Mouse (Mus musculus) MEL (cell line): ENCODE measurements around the gene Myo3b.

Experiments used
- CTCF ChIP-seq, 3 experiments: IDR thresholded peaks in 2 of 3; conservative IDR thresholded peaks in 1 of 3; 2 replicates each; pipeline ENCODE4 v1.5.1; 2011 to 2012; ENCODE audit warnings: low read length in 3 of 3, low read depth in 2 of 3, mild to moderate bottlenecking in 2 of 3, improper control_type of control experiment in 1 of 3, inconsistent platforms in 1 of 3, mixed read lengths in 1 of 3, moderate library complexity in 1 of 3; ENCODE audit not compliant: control insufficient read depth in 1 of 3, insufficient read depth in 1 of 3, poor library complexity in 1 of 3, severe bottlenecking in 1 of 3
- ETS1 ChIP-seq: IDR thresholded peaks from 2 replicates; pipeline ENCODE4 v1.6.1; 2012; ENCODE audit warnings: low read depth, mild to moderate bottlenecking, inconsistent platforms, low read length, improper control_type of control experiment, moderate library complexity
- GATA1 ChIP-seq: IDR thresholded peaks from 2 replicates; pipeline ENCODE4 v1.6.1; 2011; ENCODE audit warnings: low read depth, low read length, improper control_type of control experiment
- KAT2A ChIP-seq: conservative IDR thresholded peaks from 2 replicates; pipeline ENCODE4 v1.6.1; 2012; ENCODE audit warnings: low read depth, low read length, improper control_type of control experiment, inconsistent platforms
- MXI1 ChIP-seq: IDR thresholded peaks from 2 replicates; pipeline ENCODE4 v1.6.1; 2011; ENCODE audit warnings: mild to moderate bottlenecking, low read depth, low read length, improper control_type of control experiment
- MYC ChIP-seq: IDR thresholded peaks from 2 replicates; pipeline ENCODE4 v1.6.1; 2011; ENCODE audit warnings: low read depth, mild to moderate bottlenecking, low read length, improper control_type of control experiment, moderate library complexity
- POLR2A ChIP-seq, 2 experiments: IDR thresholded peaks; 2 replicates each; pipeline ENCODE4 v1.6.1; 2011 to 2012; ENCODE audit warnings: low read length in 2 of 2, mild to moderate bottlenecking in 2 of 2, control low read depth in 1 of 2, improper control_type of control experiment in 1 of 2, low read depth in 1 of 2, moderate library complexity in 1 of 2; ENCODE audit not compliant: control insufficient read depth in 1 of 2, insufficient read depth in 1 of 2, poor library complexity in 1 of 2
- TBP ChIP-seq: IDR thresholded peaks from 2 replicates; pipeline ENCODE4 v1.8.0; 2011; ENCODE audit warnings: low read depth, low read length, improper control_type of control experiment
- UBTF ChIP-seq: IDR thresholded peaks from 2 replicates; pipeline ENCODE4 v1.6.1; 2012; ENCODE audit warnings: low read depth, mild to moderate bottlenecking, inconsistent platforms, low read length, improper control_type of control experiment, moderate library complexity, borderline replicate concordance; ENCODE audit not compliant: insufficient read depth
- ZC3H11A ChIP-seq: IDR thresholded peaks from 2 replicates; pipeline ENCODE4 v1.6.1; 2012; ENCODE audit warnings: low read depth, mild to moderate bottlenecking, inconsistent platforms, low read length, improper control_type of control experiment
- ZKSCAN1 ChIP-seq: IDR thresholded peaks from 2 replicates; pipeline ENCODE4 v1.6.1; 2012; ENCODE audit warnings: low read depth, mild to moderate bottlenecking, inconsistent platforms, low read length, improper control_type of control experiment, moderate library complexity

- TF ChIP-seq GATA1 (no peak), TBP (no peak), MXI1 (no peak), UBTF (no peak), ETS1 (no peak), ZC3H11A (no peak), CTCF (IDR thresholded peaks at IDR 0.05 in 2 of 3, conservative IDR thresholded peaks at IDR 0.05 in 1 of 3; ENCODE audit: control insufficient read depth in 1 of 3, insufficient read depth in 1 of 3, low read depth in 2 of 3, low read length in 3 of 3, poor library complexity in 1 of 3, severe bottlenecking in 1 of 3) (no peak), KAT2A (no peak), MYC (no peak), POLR2A (IDR thresholded peaks at IDR 0.05; ENCODE audit: control insufficient read depth in 1 of 2, insufficient read depth in 1 of 2, low read depth in 1 of 2, low read length in 2 of 2, poor library complexity in 1 of 2) (no peak), ZKSCAN1 (no peak)
These were observed 52.3 kb downstream of the Myo3b start for GRCm38 (mm10) chr2:70091261-70091660.
